Mouse (Mus musculus): Measurements from ENCODE around the gene Fam131a.

The Fam131a gene

DNA sequence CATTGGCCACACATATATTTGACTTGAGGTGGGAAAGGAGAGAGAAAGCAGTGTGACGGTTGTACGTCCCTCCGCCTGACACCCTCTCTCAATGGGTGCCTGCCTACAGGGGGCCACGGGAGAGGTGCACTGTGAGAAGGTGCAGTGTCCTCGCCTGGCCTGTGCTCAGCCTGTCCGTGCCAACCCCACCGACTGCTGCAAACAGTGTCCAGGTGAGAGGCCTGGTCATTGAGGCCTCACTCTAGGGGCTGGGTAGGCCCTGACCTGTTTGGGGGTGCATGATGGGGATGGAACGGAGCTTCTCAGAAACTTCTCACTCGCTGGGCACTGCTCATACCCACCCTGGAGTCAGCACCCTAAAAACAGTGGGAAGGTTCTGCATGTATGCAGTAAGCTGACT lies 46.8 kb downstream of the Fam131a start:
- no peak for DNase-seq (ENCODE audit: low spot score)

- peak; percentile 66 for DNase-seq (ENCODE audit: low spot score)
These were observed 53.6 kb downstream of the Fam131a start for GRCm38 (mm10) chr16:20746641-20747040.

DNA sequence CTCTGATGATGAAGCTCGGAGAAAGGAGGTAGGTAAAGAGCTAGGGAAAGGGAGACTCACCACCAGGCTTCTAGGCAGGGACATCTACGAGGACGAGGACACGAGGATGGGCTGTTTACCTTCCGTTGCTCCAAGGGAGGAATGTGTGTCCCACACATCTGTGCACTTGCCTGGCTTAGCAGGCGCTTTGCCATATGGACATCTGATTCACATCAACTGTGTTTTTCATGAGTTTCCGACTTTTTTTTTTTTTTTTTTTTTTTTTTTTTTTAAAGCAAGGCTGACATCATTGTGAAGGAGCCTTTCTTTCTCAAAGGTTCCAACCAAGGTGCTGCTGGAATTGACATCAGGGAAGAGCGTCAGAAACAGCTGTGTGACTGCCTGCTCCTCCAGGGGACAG lies 57.5 kb downstream of the Fam131a start:
- no peak for DNase-seq (ENCODE audit: low spot score)

Measured in ovary, postnatal 14 days (tissue).